Mouse (Mus musculus): Measurements from ENCODE around the gene 1700012A03Rik.

Gene 1700012A03Rik

DNA sequence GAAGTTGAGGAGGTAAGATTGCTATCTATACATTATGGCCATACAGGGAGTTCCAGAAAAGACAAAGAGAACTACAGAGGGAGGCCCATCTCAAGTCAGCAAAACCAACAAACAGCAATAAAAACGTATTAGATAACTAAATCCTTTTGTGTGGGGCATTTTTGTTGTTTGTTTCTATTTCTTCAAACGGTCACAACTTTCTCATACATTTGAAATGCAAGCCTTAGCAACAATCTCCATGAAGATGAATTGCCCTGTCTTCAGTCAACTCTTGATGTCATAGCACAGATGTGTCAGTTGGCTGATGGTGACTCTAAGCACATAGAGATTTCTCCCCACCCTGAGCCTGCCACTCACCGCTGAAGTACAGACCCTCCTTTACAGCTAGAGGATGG is at the start of gene 1700012A03Rik:
Gene 1700012A03Rik (plus strand): TSS at position 296 of the 395 bp plus-strand sequence.
- DNase-seq = no peak

DNA sequence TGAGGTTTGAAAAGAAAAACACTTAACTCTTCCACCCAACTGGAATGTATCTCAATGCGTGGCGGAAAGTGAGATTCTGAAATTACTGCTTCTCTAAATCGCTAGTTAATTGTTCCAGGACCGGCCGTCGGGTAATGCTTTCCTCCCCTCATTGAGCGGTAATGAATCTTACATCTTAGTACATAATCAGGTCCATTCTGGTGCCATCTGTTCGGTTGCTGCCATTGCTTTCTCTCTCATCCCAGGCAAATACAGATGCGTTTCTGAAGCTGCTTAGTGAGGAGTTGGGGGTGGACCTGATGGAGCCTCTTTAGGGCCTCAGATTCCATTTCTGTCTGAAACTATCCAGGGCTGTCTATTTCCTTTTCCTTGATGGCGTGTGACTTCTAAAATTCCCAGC is 45.8 kb upstream of the 1700012A03Rik start:
- DNase-seq = no peak

DNA sequence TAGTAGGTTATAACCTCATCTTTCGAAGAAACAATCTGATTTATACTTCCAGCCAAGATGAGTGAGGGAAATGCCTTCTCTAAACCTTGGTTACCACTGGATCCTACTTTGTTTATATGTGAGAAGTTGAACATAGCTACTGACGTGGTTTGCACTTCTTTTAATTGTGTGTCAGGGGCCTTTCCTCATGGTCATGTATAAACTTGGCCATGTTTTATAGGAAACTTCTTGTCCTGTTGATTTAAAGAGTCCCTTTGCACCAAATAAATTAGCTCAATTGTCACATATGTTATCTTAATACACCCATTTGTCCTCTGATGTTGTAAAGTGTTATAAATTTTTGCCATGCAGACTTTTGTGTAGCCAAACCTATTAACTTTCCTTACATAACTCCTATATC is 44.1 kb upstream of the 1700012A03Rik start:
- no peak for DNase-seq

DNA sequence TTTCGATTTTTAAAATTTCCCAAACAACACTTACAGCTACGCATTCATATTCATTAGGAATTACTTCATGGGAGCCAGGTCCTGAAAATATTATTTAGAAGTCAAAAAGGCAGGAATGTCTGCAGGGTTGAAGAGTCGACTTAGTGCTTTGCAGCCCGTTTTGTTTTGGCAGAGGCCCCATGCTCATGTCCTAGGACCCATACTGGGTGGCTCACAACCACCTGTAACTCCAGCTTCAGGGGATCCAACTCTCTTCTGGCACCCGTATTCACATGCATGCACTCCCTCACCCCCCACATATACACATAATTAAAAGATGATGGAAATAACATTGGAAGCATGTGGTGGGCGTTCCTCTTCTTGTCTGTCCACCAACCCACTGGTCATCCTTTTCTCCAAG is 43.7 kb upstream of the 1700012A03Rik start:
- no peak for DNase-seq

DNA sequence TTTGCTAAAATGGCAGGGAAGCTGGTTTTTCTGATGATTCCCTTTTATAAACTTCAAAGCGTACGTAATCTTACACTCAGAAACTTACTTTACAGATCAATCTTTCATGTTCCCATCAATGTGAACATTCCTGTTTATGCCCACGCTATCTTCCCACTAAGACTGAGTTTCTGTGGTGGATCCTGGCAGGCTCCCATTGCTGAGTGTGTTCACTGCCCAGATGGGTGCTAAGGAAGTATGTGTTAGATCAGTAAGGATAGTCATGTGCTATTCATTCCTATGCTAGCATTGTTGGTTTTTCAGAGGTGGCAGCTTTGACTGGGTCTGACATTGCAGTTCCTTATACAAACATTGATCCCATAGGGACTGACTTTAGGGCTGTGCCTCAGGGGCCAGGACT is 42.7 kb upstream of the 1700012A03Rik start:
- DNase-seq = no peak

DNA sequence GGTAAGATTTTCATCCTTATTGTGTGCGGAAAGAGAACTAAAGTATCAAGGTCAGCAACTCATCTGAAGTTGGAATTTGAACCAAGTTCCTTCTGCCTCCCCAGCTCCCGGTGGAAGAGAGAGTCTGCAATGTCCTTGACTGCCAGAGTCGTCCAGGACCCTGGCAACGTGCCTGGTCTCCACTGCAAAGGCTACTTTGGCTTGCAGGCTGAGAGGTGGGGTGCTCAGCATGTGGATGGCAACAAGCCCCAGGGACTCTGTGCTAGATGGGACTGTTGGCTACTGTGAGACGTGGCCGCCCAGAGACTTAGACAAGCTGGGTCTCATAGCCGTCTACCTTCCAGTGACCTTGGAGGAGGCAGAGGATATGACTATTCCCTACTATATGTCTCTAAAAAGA is 33.2 kb upstream of the 1700012A03Rik start:
- no peak for DNase-seq

DNA sequence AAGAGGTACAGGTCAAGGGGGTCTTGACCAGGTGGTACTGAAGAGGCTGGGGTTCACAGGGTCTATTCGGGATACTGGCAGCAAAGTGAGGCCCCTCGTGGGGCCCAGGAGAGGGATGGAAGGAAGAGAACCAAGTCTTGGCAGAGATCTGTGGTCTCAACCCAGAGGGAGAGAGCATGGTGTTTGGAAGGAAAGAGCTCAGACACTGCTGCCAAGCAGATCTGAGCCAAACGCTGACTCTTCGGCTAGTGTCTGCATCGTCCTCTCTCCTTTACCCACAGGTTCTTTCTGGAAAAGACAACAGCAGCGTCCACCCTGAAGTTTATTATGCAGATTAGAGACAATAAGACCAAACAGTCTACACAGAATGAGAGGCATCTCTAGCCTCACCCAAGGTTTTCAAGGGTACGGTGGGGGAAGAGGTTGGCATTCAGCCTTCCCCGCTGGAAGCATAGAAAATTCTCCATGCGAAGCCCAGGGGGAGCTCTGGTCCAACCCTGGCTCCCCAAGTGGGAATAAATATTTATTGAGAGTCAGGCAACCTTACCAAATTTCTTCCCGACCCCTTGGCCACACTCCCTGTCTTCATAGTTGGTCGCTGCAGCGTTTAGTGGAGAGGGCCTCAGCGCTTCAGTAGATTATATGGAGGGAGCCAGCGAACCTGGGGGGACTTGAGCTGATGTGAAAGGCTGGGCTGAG is 32.5 kb upstream of the 1700012A03Rik start:
- DNase-seq = no peak

DNA sequence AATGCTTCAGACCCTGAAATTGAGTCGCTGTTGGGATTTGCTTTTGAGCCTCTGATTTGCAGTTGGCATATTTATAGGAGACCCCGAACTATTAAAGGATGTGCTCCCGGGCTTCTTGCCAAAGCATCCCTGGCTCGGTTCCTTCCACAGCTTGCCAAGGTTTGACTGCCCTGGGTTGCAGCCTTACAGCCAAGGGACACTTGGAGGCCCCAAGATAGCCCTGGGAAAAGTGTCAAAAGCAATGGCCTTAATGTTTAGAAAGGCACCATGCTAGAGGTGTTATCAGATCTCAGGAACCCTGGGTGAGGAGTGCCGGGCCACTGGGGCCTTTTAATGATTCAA is 32.0 kb upstream of the 1700012A03Rik start:
- DNase-seq = no peak

DNA sequence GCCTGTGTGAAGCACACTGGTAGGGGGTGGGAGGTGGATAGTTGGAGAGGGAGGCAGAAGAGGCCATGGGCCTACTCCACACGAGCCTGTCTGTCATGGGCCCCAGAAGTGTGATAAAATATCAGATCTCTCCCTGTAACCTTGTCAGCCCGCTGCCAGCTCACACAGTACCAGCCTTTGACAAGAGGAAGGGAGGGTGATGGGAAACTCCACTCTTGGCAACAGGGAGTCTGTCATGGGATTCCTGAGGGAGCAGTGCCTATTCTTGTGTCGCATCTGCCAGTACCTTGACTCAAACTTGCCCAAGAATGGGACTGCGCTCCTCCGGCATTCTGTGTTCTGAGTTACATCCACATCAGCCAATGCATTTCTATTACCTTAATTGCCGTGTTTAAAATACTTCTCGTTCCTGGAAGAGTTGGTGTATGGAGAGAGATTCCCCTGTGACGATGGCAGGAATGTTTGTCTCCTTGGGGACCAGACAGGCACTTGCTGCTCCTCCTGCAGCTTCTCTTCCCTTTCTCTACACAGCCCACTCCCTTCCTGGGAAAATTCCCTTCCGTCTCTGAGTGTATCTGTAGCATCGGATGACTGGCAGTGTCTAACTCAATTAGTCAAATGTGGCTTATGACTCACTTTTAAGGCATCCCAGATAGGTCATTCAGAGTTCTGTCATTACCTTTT is 28.1 kb upstream of the 1700012A03Rik start:
- no peak for DNase-seq

DNA sequence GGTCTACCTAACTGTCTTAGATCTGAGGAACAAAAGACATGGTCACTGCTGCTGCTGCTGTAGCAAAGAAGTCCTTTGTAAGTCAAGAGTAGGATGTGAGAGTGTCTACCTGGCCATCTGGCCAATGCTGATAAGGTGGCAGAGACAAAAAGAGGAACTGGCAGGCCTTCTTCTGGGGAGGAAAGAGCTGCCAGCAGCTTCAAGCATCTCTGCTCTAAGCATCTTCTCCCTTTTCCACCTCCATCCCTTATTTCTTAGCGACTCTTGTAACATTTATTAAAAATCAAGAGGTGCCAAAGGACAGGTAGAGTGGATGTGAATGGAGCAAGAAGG is 27.5 kb upstream of the 1700012A03Rik start:
- no peak for DNase-seq

DNA sequence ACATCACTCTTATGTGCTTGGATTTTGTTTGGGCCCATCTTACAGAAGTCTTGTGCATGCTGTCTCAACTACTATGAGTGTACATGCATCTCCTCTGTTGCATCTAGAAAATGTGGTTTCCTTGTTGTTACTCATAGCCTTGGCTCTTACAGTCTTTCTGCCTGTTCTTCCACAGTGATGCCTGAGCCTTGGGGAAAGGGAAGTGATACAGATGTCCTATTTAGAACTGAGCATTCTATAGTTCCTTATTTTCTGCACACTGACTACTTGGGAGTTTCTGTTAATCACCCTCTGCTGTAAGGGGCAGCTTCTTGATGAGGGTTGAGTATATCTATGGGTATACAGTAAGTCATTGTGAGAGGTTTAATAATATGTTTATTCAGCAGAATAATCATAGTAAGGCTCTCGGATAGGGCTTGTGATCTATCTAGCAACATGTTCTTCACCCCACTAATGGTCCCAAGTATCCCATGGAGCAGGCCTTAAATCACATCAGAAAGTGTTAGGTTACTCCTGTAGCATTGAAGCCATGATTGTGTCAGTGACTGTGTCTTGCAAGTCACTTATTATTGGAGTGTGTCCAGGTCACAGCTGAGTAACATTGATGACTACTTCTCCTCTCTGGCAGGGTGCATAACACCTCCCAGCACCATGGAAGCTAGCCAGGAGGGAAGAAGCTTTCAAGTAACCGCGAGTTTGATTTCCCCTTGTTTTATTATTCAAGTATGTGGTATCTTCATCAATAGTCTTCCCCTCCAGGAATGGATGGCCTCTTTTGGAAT is 21.6 kb upstream of the 1700012A03Rik start:
- no peak for DNase-seq

DNA sequence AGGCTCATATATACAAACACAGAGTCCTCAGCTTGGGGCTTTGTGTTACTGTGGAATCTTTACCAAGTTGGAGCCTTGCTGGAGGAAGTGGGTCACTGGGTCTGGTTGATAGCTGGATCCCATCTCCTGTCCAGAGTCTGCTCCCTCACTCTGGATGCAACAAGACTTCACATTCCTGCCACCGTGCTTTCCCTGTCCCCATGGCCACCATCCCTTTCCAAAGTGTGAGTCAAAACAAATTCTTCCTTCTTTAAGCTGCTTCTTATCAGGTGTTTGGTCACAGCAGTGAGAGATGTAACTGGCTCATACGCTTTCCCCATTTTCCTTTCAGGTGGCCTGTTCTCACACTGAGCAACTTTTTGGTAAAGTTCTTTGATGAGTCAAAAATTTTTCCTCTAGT is 15.8 kb upstream of the 1700012A03Rik start:
- no peak for DNase-seq

DNA sequence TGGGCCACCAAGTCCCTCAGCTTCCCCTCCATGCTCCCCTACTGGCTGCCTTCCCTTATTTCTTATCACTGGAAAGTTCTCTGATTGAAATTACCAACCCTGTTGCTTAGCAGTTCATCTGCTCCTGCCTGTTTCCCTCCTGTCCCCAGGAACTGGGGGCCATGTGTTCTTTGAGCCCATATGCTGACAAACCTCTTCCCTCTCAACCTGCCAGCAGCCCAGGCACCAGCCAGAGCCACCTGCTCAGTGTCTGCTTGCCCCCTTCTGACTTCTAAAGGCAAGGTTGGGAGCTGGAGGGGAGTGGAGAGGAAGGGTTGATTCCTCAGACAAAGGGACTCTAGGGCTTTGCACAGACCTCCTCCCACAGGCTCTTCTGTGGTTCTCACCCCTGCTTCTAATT is 4.7 kb upstream of the 1700012A03Rik start:
- DNase-seq = no peak

DNA sequence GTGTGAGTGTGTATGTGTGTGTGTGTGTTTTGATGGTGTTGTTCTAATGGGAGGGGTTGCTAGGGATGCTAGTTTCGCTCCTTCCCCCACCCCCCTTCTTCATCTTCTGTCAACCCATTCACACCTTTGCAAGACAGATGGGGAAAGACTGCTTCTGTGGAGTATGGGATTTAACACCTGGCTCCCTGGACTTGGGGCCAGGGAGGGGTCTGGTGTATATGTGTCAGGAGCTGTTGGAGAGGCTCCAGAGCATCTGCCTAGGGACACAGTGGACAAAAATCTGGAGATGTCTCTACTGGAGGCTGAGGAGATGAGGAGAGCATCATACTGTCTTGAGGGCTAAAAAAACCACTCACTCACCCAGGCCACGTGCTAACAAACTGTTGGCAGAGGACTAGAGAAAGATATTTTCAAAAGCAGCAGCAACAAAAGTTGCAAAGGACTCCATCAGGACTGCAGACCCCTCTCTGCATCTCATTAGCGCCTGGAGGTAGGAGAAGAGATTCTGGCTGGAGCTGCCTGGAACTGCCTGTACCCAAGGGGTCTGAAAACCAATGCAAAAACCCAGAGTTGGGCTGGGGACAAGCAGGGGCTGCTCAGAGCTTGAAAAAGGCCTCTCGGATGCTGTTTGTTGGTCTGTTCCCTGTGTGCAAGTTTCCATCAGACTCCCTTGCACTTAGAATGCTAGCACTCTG is 643 bp upstream of the 1700012A03Rik start:
- no peak for DNase-seq

DNA sequence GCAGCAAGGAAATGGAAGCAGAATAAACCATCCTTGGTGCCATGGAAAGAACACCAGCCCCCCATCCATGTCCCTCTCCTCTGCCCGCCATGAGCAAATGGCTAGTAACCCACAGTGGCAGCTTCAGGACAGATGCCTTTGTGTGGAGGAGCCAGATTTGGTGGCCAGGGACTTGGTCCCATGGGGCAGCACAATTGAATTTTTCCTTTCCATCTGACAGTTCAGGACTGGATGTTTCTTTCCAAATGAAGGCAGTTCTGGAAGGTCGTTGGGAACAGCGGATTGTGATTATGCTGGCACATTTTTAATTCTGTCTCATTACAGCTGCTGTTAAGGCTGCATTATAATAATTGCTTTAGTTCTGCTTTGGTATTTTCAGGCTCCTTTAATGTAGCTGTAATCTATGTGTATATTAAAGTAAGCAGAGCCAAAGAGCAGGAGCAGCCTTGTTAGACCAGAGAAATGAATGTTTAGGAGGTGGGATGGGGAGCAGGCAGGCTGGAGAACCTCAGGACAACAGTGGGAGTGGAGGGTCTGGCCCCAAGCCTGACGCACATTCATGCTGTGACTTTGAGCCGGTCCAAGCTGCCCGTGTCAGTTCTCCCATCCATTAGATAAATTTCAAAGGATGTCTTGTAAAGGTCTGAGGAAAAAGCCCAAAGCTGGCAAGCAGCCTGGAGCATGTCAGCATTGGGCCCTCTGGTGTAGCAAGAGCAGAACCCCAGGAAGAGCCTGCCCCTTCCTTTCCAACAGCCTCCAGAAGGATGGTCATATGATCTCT is 2.3 kb downstream of the 1700012A03Rik start:
- no peak for DNase-seq

DNA sequence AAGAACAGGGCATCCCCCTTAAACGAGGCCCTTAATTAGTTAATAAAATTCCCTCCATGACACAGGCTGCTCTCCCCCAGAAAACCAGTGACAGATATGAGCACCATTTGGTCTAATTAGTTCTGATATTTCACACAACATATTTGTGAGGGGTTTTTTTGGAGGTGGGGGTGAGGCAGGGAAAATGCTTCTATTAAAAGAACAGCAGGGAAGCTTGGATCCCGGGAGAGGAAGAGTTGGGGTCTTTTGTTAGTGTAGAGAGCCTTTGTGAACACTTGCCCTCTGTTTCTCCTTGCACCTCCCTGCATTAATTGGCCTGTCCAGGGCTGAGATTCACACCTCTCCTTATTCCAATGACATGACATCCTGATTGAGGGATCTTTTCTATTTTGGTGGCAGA is 6.5 kb downstream of the 1700012A03Rik start:
- DNase-seq = no peak

DNA sequence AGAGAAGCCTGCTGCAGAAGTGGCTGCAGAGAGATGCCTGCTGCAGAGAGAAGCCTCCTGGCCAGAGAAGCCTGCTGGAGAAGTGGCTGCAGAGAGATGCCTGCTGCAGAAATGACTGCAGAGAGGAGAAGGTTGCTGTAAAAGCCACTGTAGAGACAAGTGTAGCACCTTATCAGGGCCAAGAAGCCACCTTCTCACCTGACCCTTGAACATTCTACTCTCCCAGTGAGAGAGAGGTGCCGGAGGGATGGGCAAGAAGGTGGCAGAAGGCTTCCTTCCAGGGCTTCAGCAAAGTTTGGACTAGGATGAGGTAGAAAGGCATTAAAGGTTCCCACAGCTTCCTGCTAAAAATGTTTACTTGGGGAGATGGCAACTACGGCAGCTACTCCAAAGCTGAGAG is 8.5 kb downstream of the 1700012A03Rik start:
- DNase-seq = no peak

DNA sequence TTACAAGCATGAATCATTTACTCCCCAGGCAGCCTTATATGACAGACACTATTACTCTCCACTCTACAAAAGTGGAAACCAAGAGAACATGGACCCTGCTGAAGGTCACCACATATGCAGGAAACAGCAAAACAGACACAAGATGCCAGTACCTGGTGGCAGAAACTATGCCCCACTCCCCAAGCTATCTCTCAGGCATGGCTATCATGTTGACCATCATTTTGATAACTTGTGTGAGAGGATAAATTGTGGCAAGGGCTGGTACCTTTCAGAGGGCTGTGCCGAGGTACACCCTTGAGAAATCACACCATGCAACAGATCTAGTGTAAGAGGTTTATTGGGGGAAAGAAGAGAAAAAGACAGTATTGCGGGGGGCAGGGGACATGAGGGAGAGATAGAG is 10.6 kb downstream of the 1700012A03Rik start:
- no peak for DNase-seq

DNA sequence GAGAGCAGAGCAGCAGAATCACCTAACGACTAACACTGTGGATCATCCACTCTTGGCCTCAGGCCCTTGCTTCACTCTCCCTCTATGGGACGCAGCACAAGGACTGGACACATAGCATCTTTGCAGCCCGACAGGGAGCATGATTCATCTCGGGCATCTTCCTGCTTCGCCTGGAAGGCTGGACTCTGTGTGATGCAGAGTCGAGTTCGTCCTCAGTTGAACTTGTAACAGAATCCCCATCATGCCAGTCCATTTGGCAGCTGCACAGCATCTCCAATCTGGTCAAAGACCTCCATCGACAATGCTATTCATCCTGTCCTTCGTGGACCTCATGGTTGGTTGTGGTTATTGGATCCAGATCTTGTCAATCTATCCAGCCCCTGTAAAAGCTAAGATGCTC is 11.2 kb downstream of the 1700012A03Rik start:
- no peak for DNase-seq

DNA sequence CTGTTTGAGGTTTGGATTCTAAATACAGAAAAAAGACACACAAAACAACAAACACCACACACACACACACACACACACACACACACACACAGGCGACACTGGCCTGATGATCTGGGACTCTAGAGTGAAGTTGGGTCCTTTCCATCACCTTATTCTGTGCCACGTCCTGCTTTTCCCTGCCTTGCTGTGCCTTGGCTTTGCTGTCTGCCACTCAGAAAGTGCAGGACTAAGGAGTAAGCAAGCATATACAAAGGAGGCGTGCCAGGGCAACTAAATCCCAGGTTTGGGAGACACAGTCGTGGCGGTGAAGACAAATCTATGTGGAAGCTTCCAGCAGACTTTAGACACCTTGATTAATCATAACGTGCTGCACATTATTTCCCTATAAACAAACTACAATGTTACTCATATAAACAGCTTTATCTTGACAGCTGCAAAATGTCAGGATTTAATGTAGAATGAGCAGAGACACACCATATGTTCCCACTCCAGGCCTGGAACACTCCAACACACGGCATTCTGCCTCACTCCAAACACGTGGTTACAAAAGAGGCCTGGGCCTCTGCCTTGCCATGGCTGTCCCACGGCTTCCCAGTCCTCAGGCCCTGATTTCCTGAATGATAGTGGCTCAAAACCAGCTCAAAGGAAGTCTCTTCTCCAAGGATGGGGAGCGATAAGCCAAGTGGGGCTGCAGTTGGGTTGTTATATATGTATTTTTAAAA is 15.9 kb downstream of the 1700012A03Rik start:
- no peak for DNase-seq

DNA sequence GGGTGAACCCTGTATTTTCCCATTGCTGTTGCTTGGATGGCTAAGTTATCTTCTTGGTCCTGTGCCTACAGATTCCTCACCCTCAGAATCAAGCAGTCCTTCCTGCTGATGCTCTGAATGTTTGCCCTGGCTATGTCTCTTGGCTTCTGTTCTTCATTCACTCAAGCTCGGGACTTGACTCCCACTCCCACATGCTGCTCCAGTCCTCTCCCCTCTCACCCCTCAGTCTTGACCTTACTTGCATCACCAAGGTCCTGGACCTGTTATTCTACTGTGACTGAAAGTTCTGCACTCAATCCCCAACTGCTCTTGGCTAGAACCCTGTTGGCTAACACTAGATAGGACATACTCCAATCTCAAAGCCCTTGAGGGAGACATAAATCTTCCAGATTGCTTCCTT is 22.1 kb downstream of the 1700012A03Rik start:
- DNase-seq = no peak

DNA sequence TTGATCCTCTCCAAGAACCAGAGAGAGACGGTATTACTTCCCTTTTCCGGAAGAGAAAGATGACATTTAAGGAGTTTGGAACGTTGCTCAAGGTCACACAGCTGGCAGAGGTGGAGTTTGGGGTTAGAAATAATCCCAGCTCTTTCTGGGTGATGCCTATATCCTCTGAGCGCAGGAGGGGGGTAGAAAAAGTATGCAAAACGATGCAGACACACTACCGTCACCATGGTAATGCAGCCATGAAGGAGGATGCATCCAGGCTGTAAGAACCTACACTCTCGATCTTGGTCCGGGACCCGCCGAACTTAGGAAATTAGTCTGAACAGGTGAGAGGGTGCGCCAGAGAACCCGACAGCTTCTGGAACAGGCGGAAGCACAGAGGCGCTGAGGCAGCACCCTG is 43.3 kb downstream of the 1700012A03Rik start:
- no peak for DNase-seq
